Mouse (Mus musculus) brain, embryonic 14.5 days (tissue): ENCODE results near the gene Cenpa. TPM values are rescaled to one million over a fixed set of nuclear protein-coding genes. Genes with fewer than 3 reads are reported as not detected.
"Not testable (repeated sequence)": the region's sequence is repeated elsewhere in the genome, so short reads cannot be mapped to it uniquely, and the experiment has no call there.

Experiments
- DNase-seq: peaks from one replicate; pipeline ENCODE4 v3.0.0-alpha.2; 2011; ENCODE audit warnings: low read depth
- CTCF ChIP-seq: fragments of 200-500 bp; IDR thresholded peaks from 2 replicates; pipeline ENCODE4 v1.5.1; 2012; ENCODE audit warnings: inconsistent platforms, mild to moderate bottlenecking, moderate library complexity, borderline replicate concordance; ENCODE audit not compliant: insufficient read depth, insufficient read length; ENCODE audit errors: extremely low read depth
- POLR2A ChIP-seq: fragments of 200-500 bp; IDR thresholded peaks from 2 replicates; pipeline ENCODE4 v1.6.1; 2012; ENCODE audit warnings: mild to moderate bottlenecking, inconsistent platforms, borderline replicate concordance; ENCODE audit not compliant: poor library complexity, insufficient read depth, insufficient read length, severe bottlenecking; ENCODE audit errors: extremely low read depth
- polyA plus RNA-seq: library from polyadenylated mRNA; depleted of rRNA; stranded (reverse); fragments of >200 nt; gene quantifications from 2 replicates; pipeline ENCODE4 v1.2.3, GENCODE M21; 2012

The Cenpa gene
- polyA plus RNA-seq, 1 experiment, result 55.9 TPM

DNA sequence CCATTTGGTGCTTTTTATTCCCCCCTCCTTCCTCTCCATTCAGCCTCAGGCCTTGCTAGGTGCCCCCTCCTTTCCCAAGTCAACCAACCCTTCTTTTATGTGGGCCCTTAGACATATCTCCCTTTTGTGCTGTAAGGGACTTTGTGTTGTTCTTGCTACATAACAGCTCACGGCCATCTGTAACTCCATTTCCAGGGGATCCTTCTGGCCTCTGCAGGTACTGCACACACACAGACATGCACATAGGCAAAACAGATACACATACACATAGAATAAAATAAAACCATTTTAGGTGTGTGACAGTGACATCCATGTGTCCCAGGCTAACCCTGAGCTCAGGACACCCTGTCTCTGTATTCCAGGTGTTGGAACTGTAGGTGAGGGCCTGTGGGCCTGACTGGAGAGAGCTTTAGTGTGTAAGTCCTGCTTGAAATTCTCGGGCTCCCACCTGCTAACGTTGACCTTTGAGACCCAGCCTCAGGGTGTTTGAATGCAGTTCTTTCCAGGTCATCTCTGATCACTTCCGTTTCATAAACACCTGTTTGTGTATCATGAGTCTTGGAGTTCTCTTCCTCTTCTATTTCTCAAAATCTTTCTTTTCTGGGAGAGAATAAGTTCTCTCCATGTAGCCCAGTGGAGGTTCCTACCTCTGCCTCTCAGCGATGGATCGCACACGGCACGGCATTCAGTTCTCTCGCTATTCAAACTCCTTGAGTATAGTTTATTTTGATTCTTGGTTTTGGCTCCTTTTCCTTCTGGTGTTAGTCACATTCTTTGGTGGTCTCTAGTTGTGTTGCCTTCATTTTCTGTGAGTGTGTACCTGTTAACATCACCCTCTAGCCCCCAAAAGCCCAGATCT lies 2.3 kb downstream of the Cenpa start:
- no peak for TF ChIP-seq POLR2A
- no peak for TF ChIP-seq CTCF

GRCm38 (mm10) chr5:30669496-30669830 lies 2.9 kb downstream of the Cenpa start:
- TF ChIP-seq CTCF, result no peak
- TF ChIP-seq POLR2A, result no peak
- DNase-seq, result no peak

More for the DNA sequence above, 2.3 kb downstream of the Cenpa start:
- no peak for DNase-seq

GRCm38 (mm10) chr5:30670091-30670490 lies 3.5 kb downstream of the Cenpa start:
- TF ChIP-seq POLR2A, result no peak
- no peak for TF ChIP-seq CTCF
- no peak for DNase-seq

GRCm38 (mm10) chr5:30674001-30674400 lies 7.4 kb downstream of the Cenpa start:
- TF ChIP-seq CTCF, result no peak
- no peak for TF ChIP-seq POLR2A
- DNase-seq, result no peak

DNA sequence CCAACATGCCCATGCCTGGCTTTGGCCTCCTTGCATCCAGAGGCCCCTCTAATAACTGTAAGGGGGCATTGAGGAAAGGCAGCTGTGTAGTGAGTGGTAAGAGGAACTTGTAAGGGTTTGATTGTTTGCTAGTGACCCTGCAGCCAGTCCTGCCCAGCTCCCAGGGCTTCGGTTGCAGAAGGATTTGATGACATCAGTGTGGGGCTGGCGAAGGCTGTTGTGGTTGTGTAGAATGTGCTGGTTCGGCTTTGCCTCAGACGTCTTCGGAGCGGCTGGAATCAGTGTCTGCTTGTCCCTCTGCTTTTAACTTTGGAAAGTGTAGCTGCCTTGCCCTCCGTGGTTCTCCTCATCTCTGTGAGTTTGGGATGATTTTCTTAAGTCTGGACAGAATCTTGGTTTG lies 10.2 kb downstream of the Cenpa start:
- DNase-seq, result no peak
- TF ChIP-seq POLR2A, result no peak
- no peak for TF ChIP-seq CTCF

DNA sequence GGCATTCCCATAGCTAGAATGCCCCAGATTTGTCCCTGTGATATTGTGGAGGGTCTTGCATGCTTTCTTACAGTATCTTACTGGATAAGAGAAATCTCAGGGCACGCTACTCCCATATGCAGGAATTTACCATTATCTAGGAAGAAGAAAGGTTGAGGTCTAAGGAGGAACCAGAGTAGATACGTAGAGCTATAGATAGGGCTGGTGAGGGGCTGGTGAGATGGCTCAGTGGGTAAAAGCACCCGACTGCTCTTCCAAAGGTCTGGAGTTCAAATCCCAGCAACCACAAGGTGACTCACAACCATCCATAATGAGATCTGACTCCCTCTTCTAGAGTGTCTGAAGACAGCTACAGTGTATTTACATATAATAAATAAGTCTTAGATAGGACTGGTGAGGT lies 11.5 kb downstream of the Cenpa start:
- not testable (repeated sequence) for DNase-seq

DNA sequence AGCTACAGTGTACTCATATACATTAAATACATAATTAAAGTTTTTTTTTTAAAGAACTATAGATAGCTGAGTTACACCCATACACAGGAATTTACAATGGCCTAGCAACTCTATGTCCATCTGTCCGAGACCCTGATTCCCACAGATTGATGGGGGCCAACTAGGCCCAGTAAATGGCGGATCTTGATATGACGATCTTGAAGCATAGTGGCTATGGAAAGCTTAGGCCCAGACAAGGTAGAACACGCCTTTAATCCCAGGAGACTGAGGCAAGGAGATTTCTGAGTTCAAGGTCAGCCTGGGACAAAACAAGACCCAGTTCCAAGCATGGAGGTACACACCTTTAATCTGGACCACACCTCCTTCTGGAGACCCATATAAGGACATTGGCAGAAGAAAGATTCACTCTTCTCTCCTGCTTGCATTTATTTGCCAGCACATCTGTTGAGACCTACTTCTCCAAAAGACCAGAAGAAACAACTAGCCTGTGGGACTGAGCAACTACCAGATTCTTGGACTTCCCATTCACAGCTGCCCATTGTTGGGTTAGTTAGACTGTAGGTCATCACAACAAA lies 12.2 kb downstream of the Cenpa start:
- DNase-seq, result no peak
- TF ChIP-seq POLR2A (no peak), CTCF (no peak)

DNA sequence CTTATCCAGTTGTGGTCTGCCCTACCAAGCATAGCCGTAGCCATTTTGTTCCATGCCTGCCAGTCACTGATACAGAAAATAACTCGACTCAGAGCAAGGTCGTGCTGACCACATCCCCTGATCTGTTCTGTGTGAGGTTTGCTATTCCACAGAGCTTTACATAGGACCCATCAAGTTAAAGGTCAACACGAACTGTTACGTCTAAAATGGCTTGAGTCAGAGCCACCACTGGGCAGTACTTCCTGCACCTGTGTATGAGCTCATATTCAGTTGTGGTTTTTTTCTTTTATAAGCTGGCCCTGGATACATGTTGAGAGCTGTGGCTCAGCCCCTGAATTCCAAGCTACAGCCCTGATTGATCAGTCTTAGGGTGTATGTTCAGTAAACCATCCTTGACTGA lies 13.0 kb downstream of the Cenpa start:
- no peak for DNase-seq
- TF ChIP-seq POLR2A (no peak), CTCF (no peak)

DNA sequence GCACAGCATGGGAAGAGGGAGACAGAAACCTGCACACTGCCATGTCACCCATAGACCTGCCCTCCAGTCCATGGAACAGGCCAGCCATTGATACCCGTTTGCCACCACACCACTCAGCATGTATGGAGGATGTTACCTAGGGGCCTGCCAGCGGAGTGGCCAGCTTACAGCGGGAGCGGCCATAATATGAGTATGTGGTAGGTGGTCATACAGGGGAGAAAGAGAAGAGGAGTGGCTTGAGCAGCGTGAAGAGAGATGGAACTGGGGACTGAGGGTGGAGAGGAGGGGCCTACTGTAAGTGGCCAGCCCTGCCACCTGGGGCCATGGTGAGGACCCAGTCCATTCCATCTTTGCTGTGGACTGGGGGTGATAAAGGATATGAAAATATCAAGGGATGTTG lies 15.4 kb downstream of the Cenpa start:
- DNase-seq, result no peak
- TF ChIP-seq CTCF (no peak), POLR2A (no peak)

DNA sequence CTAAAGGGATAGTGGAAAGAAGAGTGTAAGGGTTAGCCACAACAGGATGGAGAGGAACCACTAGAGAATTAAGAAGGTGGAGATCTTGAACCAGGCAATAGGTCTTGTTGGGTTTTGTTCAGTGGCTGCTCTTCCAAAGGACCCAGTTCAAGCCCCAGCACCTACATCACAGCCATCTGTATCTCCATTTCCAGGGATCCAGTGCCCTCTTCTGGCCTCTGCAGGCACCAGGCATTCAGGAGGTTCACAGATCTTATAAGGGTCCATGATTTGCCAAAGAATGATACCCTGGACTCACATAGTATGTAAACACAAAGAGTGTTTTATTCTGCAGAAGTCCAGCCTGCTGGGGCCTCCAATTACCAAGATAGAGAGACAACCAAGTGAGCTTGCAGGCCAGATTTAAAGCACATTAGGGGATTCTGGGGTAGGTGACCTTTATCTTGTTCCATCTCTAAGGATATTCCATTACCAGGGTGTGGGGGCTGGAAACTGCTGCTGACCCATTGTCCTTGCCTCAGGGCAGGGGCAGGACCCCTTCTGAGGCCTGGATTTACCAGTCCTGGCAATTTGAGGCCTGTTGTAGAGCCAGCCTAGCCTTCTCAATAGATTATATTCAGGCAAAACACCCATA lies 16.5 kb downstream of the Cenpa start:
- peak; percentile 14 for DNase-seq
- TF ChIP-seq POLR2A, result no peak
- TF ChIP-seq CTCF, result peak; percentile 27; the same call in 1 of the 2 replicates

GRCm38 (mm10) chr5:30683993-30684392 lies 17.4 kb downstream of the Cenpa start:
- no peak for DNase-seq
- TF ChIP-seq POLR2A (no peak), CTCF (peak; percentile 27; the same call in 1 of the 2 replicates)

- DNase-seq, result peak; percentile 66
- TF ChIP-seq CTCF (peak; percentile 65; the same call in 1 of the 2 replicates), POLR2A (no peak)
Observed at GRCm38 (mm10) chr5:30686781-30687180, 20.2 kb downstream of the Cenpa start.

DNA sequence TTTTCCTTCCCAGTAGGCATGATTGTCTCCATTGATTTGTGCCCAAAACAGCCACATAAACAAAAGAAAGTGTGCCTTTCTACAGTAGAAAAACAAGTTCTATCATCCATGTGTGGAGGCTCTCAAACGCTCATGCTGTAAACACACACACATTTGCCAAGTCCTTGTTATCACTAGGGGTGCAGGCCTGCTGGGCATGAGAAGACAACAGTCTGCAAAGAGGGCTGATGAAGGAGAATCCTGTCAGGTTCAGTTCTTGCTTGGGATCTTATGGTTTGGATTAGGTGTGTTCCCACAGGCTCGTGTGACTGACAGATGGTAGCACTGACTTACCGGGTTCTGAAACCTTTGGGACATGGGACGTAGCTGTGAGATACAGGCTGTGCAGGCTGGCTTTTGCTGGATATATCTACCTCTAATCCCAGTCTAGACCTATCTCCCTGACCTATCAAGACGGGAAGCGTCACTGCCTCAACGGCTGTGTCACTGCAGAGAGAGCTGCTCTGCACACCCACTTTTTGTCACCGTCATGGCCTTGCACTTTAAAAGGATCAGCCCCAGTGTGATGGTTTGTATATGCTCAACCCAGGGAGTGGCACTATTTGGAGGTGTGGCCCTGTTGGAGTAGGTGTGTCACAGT lies 33.9 kb downstream of the Cenpa start:
- TF ChIP-seq POLR2A (no peak), CTCF (no peak)
- DNase-seq, result no peak

GRCm38 (mm10) chr5:30701373-30701772 lies 34.8 kb downstream of the Cenpa start:
- DNase-seq, result not testable (repeated sequence)
